Mouse (Mus musculus) ES-Bruce4 (cell line): ENCODE measurements around the gene Ska2. TPM values are rescaled to one million over a fixed set of nuclear protein-coding genes. Genes with fewer than 3 reads are reported as not detected.
A peak's percentile ranks its signal among the peaks of the same experiment; 100 is the strongest.

Experiments used
- H3K27ac ChIP-seq: 2 replicates; pipeline ENCODE4 v1.5.1; 2012; ENCODE audit warnings: low read length, inconsistent platforms; ENCODE audit not compliant: insufficient read depth
- H3K27me3 ChIP-seq: 2 replicates; pipeline ENCODE4 v1.6.1; 2012; ENCODE audit warnings: mild to moderate bottlenecking, low read length, inconsistent platforms; ENCODE audit not compliant: control insufficient read depth, poor library complexity, insufficient read depth, severe bottlenecking
- H3K36me3 ChIP-seq: 2 replicates; pipeline ENCODE4 v1.6.1; 2012; ENCODE audit warnings: inconsistent platforms, mild to moderate bottlenecking, low read length, moderate library complexity; ENCODE audit not compliant: control insufficient read depth, poor library complexity, insufficient read depth, severe bottlenecking
- H3K4me1 ChIP-seq: one replicate; pipeline ENCODE4 v1.8.1; 2011; ENCODE audit warnings: low read length; ENCODE audit not compliant: control insufficient read depth, insufficient read depth
- H3K4me3 ChIP-seq: 2 replicates; pipeline ENCODE4 v1.5.1; 2011; ENCODE audit warnings: low read depth, mild to moderate bottlenecking, low read length
- H3K9ac ChIP-seq: 2 replicates; pipeline ENCODE4 v1.6.1; 2012; ENCODE audit warnings: low read depth, mild to moderate bottlenecking, inconsistent platforms; ENCODE audit not compliant: poor library complexity, severe bottlenecking
- H3K9me3 ChIP-seq: replicated peaks from 2 replicates; pipeline ENCODE4 v1.6.1; 2012; ENCODE audit warnings: mild to moderate bottlenecking, low read length, inconsistent platforms; ENCODE audit not compliant: control insufficient read depth, poor library complexity, insufficient read depth, severe bottlenecking
- CTCF ChIP-seq: IDR thresholded peaks from one replicate; pipeline ENCODE4 v1.8.1; 2011; ENCODE audit warnings: low read depth, low read length
- EP300 ChIP-seq: IDR thresholded peaks from 2 replicates; pipeline ENCODE4 v1.6.1; 2011; ENCODE audit warnings: low read depth, low read length; ENCODE audit not compliant: insufficient read depth
- POLR2A ChIP-seq: IDR thresholded peaks from one replicate; pipeline ENCODE4 v1.8.1; 2011; ENCODE audit warnings: low read length; ENCODE audit not compliant: insufficient read depth
- polyA plus RNA-seq: library from polyadenylated mRNA; stranded (reverse); fragments of >200 nt; gene quantifications from 2 replicates; pipeline ENCODE4 v1.2.4, GENCODE M21; 2011; ENCODE audit warnings: low read depth; ENCODE audit not compliant: missing spikeins, insufficient read depth, insufficient read length

Ska2 gene
- polyA plus RNA-seq, 1 experiment = 104 TPM

DNA sequence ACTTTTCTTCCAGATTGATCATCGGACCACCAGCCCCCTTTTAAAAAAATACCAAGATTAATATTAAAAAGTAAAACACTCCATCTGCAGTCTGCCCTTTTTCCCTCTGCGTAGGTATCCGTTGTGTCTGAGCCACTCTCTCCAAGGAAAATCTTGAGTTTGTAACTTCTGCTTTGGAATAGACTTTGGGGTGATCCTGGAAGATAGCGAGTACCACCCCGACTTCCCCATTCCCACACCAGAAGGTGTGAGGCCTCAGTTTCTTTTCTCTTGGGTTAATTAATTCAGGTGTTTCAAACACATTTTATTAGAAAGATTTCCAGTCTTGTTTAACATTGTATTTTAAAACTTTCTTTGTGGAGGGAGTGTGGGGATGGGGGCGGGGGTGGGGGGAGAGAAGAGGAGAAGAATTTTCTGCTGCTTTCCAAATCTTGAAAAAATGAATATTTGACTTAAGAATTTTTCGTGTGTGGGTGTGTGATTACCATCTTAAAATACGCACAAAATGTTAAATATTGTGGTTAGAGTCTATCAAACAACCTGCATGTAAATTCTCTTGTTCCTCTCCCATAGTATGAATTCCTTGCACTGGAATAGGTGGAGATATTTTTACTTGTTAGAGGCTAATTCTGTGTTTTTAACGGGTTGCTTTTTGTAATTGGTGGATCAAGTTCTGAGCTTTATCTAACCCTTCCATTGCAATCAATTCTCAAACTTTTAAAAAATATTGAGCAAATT, 1.3 kb downstream of the Ska2 start:
- Histone ChIP-seq H3K36me3 (peaks cover 37% of the 10 kb centered on the region), H3K9ac (peak overlapping the region; percentile 91), H3K27me3 (no peaks in the 10 kb centered on the region), H3K4me3 (peak overlapping the region; percentile 95), H3K9me3 (no peaks in the 10 kb centered on the region), H3K27ac (no peak overlapping the region), H3K4me1 (no peaks in the 10 kb centered on the region)
- no peak for TF ChIP-seq POLR2A
- TF ChIP-seq EP300 = no peak
- TF ChIP-seq CTCF = no peak

- TF ChIP-seq POLR2A (no peak), EP300 (no peak), CTCF (no peak)
- Histone ChIP-seq H3K27me3 (no peaks in the 10 kb centered on the region), H3K36me3 (peaks cover 42% of the 10 kb centered on the region), H3K4me1 (no peaks in the 10 kb centered on the region), H3K27ac (no peak overlapping the region), H3K9me3 (no peaks in the 10 kb centered on the region), H3K9ac (no peak overlapping the region), H3K4me3 (no peak overlapping the region)
Measured at GRCm38 (mm10) chr11:87121864-87122263, 12.8 kb downstream of the Ska2 start.

- Histone ChIP-seq H3K4me1 (no peaks in the 10 kb centered on the region), H3K27ac (peak overlapping the region; percentile 35; the same call in 1 of the 2 replicates), H3K27me3 (no peaks in the 10 kb centered on the region), H3K36me3 (peaks cover 33% of the 10 kb centered on the region), H3K9ac (peak overlapping the region; percentile 89), H3K9me3 (no peaks in the 10 kb centered on the region), H3K4me3 (no peak overlapping the region)
- TF ChIP-seq EP300 (no peak), CTCF (no peak), POLR2A (no peak)
Measured at GRCm38 (mm10) chr11:87125562-87125961, 16.5 kb downstream of the Ska2 start.

DNA sequence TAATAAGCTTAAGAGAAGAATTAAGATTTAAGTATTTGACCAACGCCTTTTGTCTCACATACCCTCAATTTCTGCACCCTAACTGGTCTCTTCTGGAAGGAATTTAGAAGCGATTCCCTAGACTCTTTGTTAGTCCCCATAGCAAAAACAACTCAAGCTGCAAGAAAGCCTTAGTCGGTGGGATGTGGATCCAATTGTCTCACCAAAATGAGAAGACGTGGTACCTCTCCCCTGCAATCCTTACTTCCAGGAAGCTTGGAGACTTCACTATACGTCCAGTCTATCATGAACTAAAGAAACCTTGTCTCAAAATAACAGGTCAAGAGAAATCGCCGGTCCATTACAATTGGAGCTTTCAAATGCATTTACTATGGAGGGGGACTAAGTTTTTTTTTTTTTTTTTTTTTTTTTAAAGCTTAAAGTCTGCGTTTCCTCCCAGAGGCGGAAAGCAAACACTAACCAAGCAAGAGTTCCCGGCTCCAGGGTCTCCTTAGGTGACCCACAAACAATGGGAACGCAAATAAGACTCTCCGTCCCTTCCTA, 17.3 kb downstream of the Ska2 start:
- Histone ChIP-seq H3K4me1 (no peaks in the 10 kb centered on the region), H3K27me3 (no peaks in the 10 kb centered on the region), H3K9ac (peak overlapping the region; percentile 89), H3K9me3 (no peaks in the 10 kb centered on the region), H3K36me3 (peaks cover 29% of the 10 kb centered on the region), H3K27ac (peak overlapping the region; percentile 97), H3K4me3 (peak overlapping the region; percentile 63)
- TF ChIP-seq CTCF = no peak
- TF ChIP-seq POLR2A = no peak
- TF ChIP-seq EP300 = no peak

DNA sequence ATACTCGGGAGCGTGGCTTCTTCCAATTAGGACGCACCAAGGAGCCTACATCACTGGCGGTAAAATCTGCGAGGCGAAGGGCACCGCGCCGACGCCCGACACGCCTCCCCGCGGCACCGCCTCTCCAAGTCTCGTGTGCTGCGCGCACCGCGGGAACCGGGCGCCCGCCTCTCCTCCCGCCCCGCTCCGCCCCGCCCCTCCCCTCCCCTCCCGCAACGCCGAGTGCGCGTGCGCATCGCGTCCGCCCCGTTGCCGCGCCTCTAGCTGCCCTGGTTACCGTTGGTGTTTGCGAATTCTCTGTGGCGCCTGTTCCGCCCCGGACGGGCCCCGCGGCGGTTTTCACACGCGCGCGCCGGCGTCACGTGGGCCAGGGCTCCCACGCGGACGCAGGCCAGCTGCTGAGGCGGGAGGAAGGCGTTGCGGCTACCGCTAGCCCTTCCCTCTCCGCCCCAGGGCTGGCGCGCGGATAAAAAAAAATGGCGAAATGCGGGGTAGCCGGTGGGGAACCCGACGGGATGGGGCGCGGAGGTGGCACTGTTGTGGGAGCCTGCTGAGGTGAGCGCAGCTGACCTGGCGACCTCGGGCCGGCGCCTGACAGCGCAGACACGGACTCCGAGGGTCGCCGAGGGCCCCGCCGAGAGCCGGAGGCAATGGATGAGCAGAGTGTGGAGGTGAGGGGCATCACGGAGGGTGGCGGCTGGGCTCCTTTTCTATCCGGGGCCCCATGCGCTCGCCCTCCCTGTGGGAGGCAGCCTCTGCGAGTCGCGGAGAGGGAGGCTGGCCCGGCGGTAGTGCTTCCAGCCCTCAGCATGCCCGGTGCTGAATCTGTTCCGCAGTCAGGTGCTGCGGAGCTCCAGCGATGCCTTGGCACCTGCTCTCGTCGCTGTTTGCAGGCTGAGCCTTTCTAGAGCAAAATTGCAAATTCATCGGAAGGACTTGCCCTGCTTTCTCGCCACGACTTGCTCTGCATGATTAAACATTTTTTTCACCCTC, 18.1 kb downstream of the Ska2 start, which contains the start of gene Trim37:
TSS of gene Trim37 (plus strand) at position 254 of the 993 bp plus-strand sequence.
- Histone ChIP-seq H3K36me3 (peaks cover 25% of the 10 kb centered on the region), H3K4me3 (peak within 1 kb of the TSS; percentile 89), H3K9me3 (no peaks in the 10 kb centered on the region), H3K27ac (peak within 1 kb of the TSS; percentile 97), H3K4me1 (no peaks in the 10 kb centered on the region), H3K9ac (peak within 1 kb of the TSS; percentile 89), H3K27me3 (no peaks in the 10 kb centered on the region)
- no peak for TF ChIP-seq CTCF
- peak; percentile 47 for TF ChIP-seq POLR2A
- TF ChIP-seq EP300 = 0 out of 2 replicates have a peak, but pooled peaks have one; percentile 2
